Mouse (Mus musculus) limb, embryonic 10.5 days (tissue): ENCODE measurements at regions not wholly inside any gene's neighbourhood (a gene's known extent, or its start where the extent isn't known, plus 50 kb on each side); places are given as distances from the start of the nearest gene placed in this dataset.

Source experiments
- DNase-seq: peaks from one replicate; pipeline ENCODE4 v3.0.0-alpha.2; 2017; ENCODE audit warnings: low spot score
- H3K27ac ChIP-seq: fragments of 300-500 bp; sonication (generic); 2 replicates; pipeline ENCODE4 v1.5.1; 2016; ENCODE audit warnings: mild to moderate bottlenecking
- H3K27me3 ChIP-seq: fragments of 300-500 bp; sonication (generic); 2 replicates; pipeline ENCODE4 v1.6.1; 2016; ENCODE audit warnings: low read depth, mild to moderate bottlenecking; ENCODE audit not compliant: poor library complexity, severe bottlenecking
- H3K36me3 ChIP-seq: fragments of 300-500 bp; sonication (generic); 2 replicates; pipeline ENCODE4 v1.6.1; 2016; ENCODE audit warnings: mild to moderate bottlenecking, moderate library complexity
- H3K4me1 ChIP-seq: fragments of 300-500 bp; sonication (generic); 2 replicates; pipeline ENCODE4 v1.6.1; 2016
- H3K4me3 ChIP-seq: fragments of 300-500 bp; sonication (generic); 2 replicates; pipeline ENCODE4 v1.5.1; 2016; ENCODE audit warnings: mild to moderate bottlenecking, moderate library complexity
- H3K9me3 ChIP-seq: fragments of 300-500 bp; sonication (generic); replicated peaks from 2 replicates; pipeline ENCODE4 v1.6.1; 2016; ENCODE audit warnings: mild to moderate bottlenecking
- WGBS: fragments of 180-500 bp; shearing (Covaris S2); methylation state at CpG from one replicate; pipeline ENCODE4 v1.1.7; 2016; 5-methylcytosine and 5-hydroxymethylcytosine counted together

DNA sequence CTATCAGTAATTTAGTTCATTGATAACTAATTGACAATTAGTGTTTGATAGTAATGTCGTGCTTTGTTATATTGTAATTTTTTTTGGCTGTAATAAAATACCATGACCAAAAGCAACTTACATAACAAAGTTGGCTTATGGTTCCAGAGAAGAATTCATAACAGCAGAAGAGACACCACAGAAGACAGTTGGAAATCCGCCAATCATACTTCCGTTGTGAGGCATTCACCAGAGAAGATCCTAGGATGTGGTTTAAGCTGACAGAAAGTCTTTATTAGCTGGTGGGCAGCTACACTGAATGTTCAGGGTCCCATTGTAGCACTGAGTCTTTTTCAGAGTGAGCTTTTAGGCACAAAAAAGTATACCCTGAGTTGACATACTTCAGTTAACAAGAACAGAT is 109.9 kb downstream of the Sec23a start:
- no peak for DNase-seq
- Histone ChIP-seq H3K36me3 (no peaks in the 10 kb centered on the region), H3K27ac (no peak overlapping the region), H3K9me3 (no peaks in the 10 kb centered on the region), H3K4me3 (no peak overlapping the region), H3K4me1 (no peaks in the 10 kb centered on the region), H3K27me3 (no peaks in the 10 kb centered on the region)
- 86% methylated on average over 3 of the region's 3 CpGs for WGBS

- Histone ChIP-seq H3K4me1 (no peaks in the 10 kb centered on the region), H3K36me3 (no peaks in the 10 kb centered on the region), H3K27me3 (no peaks in the 10 kb centered on the region), H3K9me3 (no peaks in the 10 kb centered on the region), H3K4me3 (no peak overlapping the region), H3K27ac (no peak overlapping the region)
- 85% methylated on average over 2 of the region's 2 CpGs for WGBS
- DNase-seq = no peak
Observed at GRCm38 (mm10) chr12:58875808-58876207, 136.0 kb downstream of the Sec23a start.

GRCm38 (mm10) chr12:58872465-58872864 is 139.4 kb downstream of the Sec23a start:
- no peak for DNase-seq
- no peak overlapping the region for H3K27ac ChIP-seq
- H3K27me3 ChIP-seq = no peaks in the 10 kb centered on the region
- no peak overlapping the region for H3K4me3 ChIP-seq
- no peaks in the 10 kb centered on the region for H3K9me3 ChIP-seq
- no peaks in the 10 kb centered on the region for H3K36me3 ChIP-seq
- H3K4me1 ChIP-seq = no peaks in the 10 kb centered on the region

GRCm38 (mm10) chr12:58856498-58856897 is 155.3 kb downstream of the Sec23a start:
- no peak overlapping the region for H3K4me3 ChIP-seq
- no peaks in the 10 kb centered on the region for H3K36me3 ChIP-seq
- no peaks in the 10 kb centered on the region for H3K27me3 ChIP-seq
- 84% methylated on average over 2 of the region's 2 CpGs for WGBS
- no peak overlapping the region for H3K27ac ChIP-seq
- DNase-seq = no peak
- H3K4me1 ChIP-seq = no peaks in the 10 kb centered on the region
- H3K9me3 ChIP-seq = no peaks in the 10 kb centered on the region

- no peaks in the 10 kb centered on the region for H3K36me3 ChIP-seq
- no peak for DNase-seq
- WGBS = 76% methylated on average over 6 of the region's 6 CpGs
- no peaks in the 10 kb centered on the region for H3K27me3 ChIP-seq
- no peaks in the 10 kb centered on the region for H3K9me3 ChIP-seq
- no peaks in the 10 kb centered on the region for H3K4me1 ChIP-seq
- no peak overlapping the region for H3K27ac ChIP-seq
- no peak overlapping the region for H3K4me3 ChIP-seq
Observed at GRCm38 (mm10) chr12:58851677-58852385, 160.0 kb downstream of the Sec23a start.

- Histone ChIP-seq H3K27me3 (no peaks in the 10 kb centered on the region), H3K4me1 (no peaks in the 10 kb centered on the region), H3K36me3 (no peaks in the 10 kb centered on the region), H3K9me3 (no peaks in the 10 kb centered on the region), H3K4me3 (no peak overlapping the region), H3K27ac (no peak overlapping the region)
- DNase-seq = no peak
- 83% methylated on average over 1 of the region's 1 CpGs for WGBS
Observed at GRCm38 (mm10) chr12:58829656-58830055, 182.2 kb downstream of the Sec23a start.

- no peaks in the 10 kb centered on the region for H3K9me3 ChIP-seq
- no peak overlapping the region for H3K27ac ChIP-seq
- no peaks in the 10 kb centered on the region for H3K27me3 ChIP-seq
- H3K4me3 ChIP-seq = no peak overlapping the region
- DNase-seq = no peak
- no peaks in the 10 kb centered on the region for H3K36me3 ChIP-seq
- no peaks in the 10 kb centered on the region for H3K4me1 ChIP-seq
Observed at GRCm38 (mm10) chr12:58827864-58828263, 184.0 kb downstream of the Sec23a start.

DNA sequence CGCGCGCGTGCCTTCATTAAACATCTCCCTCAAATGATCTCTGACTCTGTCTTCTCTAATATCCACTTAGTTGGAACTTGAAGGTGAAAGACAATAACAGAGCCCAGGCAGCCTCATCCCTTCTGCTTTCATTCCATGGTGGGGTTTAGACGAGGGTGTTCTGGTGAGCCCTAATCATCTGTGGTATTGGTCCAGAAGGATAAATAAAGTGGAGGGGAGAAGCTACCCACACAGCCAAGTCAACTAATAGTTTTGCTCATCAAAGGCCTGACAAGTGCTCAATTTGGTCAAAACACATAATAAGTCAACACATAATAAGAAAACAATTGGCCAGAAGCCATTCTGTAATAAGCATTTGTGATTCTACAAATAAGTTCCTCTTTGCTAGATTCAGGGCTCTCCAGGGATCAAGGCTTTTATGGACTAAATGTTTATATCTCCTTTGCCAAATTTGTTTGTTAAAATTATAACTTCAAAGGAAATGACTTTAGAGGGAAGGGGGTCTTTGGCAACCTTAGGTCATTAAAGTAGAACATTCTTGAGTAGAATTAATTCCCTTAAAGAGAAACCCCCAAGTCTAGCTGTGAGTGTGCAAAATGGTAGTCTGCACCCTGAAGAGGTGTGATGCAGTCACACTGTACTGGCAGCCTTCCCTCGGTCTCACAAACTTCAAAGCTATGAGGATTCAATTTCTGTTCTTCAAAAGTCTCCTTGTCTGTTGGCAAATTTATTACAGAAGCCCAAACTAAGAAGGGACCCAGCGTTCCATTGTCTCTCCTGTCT is 186.5 kb downstream of the Sec23a start:
- no peaks in the 10 kb centered on the region for H3K36me3 ChIP-seq
- no peak overlapping the region for H3K4me3 ChIP-seq
- no peak for DNase-seq
- H3K9me3 ChIP-seq = no peaks in the 10 kb centered on the region
- WGBS = 68% methylated on average over 7 of the region's 7 CpGs
- H3K27me3 ChIP-seq = no peaks in the 10 kb centered on the region
- H3K4me1 ChIP-seq = no peaks in the 10 kb centered on the region
- no peak overlapping the region for H3K27ac ChIP-seq

DNA sequence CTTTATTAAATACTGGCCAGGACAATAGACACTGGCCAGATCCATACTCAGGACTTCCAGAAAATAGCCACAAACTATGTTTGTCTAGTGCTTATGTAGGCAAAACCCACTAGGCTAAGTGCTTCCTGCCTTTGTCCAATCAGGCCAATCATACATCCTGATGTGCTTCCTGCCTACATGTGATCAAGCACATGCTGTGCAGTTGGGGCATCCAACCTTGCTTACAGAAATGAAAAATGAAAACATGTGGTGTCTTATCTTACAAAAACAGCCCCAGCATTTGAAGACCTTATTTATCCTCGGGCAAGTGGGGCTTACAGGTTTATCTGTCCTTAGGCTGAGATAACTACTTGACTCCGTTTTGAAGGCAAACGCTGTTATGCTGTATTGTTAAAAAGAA is 188.8 kb downstream of the Sec23a start:
- Histone ChIP-seq H3K27me3 (no peaks in the 10 kb centered on the region), H3K4me1 (no peaks in the 10 kb centered on the region), H3K27ac (no peak overlapping the region), H3K4me3 (no peak overlapping the region), H3K36me3 (no peaks in the 10 kb centered on the region), H3K9me3 (no peaks in the 10 kb centered on the region)
- no peak for DNase-seq
- WGBS = 85% methylated on average over 3 of the region's 3 CpGs

- no peak overlapping the region for H3K27ac ChIP-seq
- WGBS = 54% methylated on average over 6 of the region's 6 CpGs
- H3K9me3 ChIP-seq = no peaks in the 10 kb centered on the region
- H3K4me3 ChIP-seq = no peak overlapping the region
- DNase-seq = no peak
- no peaks in the 10 kb centered on the region for H3K27me3 ChIP-seq
- H3K36me3 ChIP-seq = no peaks in the 10 kb centered on the region
- peaks cover 5% of the 10 kb centered on the region for H3K4me1 ChIP-seq
Observed at GRCm38 (mm10) chr12:58804068-58804467, 207.7 kb downstream of the Sec23a start.

- H3K27me3 ChIP-seq = no peaks in the 10 kb centered on the region
- WGBS = 44% methylated on average over 4 of the region's 4 CpGs
- peak; percentile 91 for DNase-seq
- H3K36me3 ChIP-seq = no peaks in the 10 kb centered on the region
- H3K4me1 ChIP-seq = peaks cover 5% of the 10 kb centered on the region
- no peak overlapping the region for H3K4me3 ChIP-seq
- H3K9me3 ChIP-seq = no peaks in the 10 kb centered on the region
- H3K27ac ChIP-seq = no peak overlapping the region
Observed at GRCm38 (mm10) chr12:58802410-58802809, 209.4 kb downstream of the Sec23a start.
